Mouse (Mus musculus): ENCODE results near the gene Gm20388. TPM values are rescaled to one million over a fixed set of nuclear protein-coding genes. Genes with fewer than 3 reads are reported as not detected.

The Gm20388 gene
- polyA plus RNA-seq, 1 experiment from 2014 or later, result 7.4 TPM

DNA sequence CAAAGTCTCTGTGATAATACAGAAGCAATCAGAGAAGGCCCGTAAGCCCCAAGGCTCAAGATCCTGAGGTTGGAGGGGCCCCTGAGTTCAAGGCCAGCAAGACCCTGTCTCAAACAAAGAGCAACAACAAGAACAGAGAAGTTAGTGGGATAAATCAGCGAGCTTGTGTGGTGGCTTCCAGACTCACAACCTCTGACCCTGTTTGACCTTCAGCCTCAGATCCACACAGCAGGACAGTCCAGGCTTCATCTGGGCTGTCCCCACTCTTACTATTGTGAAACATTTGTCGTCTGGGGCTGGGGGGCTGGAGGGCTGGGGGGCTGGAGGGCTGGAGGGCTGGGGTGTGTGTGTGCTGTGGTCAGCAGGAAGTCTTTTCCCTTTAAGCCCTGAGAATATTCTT, 468.4 kb downstream of the Gm20388 start:
- Histone ChIP-seq H3K9me3 (replicated peaks) (no peaks in the 10 kb centered on the region), H3K27ac (no peak overlapping the region), H3K4me2 (no peak overlapping the region), H3K4me3 (replicated peaks) (no peak overlapping the region), H3K9ac (no peak overlapping the region), H3K4me1 (peaks cover 88% of the 10 kb centered on the region), H3K27me3 (peaks cover 16% of the 10 kb centered on the region), H3K36me3 (no peaks in the 10 kb centered on the region)
- WGBS, result 51% methylated on average over 3 of the region's 3 CpGs
- no peak for ATAC-seq (replicated peaks; ENCODE audit: low FRiP score)

DNA sequence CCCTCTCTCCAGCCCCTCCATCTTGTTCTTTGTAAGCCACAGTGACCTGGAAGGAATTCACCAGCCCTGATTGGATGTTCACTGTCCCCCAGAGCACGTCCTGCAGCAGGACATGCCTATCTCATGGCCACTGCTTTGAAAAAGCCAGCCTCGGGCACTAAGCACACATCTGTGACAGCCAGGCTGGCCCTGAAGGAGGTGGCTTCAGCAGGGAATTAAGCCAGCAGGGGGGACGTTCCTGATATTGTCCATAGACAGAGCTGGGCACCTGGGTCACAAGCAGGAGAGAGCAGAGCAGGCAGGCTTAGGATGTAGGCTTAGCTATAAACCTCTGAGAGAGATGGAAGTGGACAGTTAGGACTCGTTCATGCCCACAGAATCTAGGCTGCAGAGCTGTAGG, 471.2 kb downstream of the Gm20388 start:
- Histone ChIP-seq H3K4me1 (peaks cover 68% of the 10 kb centered on the region), H3K4me3 (replicated peaks) (no peak overlapping the region), H3K4me2 (no peak overlapping the region), H3K9ac (no peak overlapping the region), H3K36me3 (0 out of 2 replicates have a peak, but pooled peaks cover 2% of the 10 kb centered on the region), H3K9me3 (replicated peaks) (no peaks in the 10 kb centered on the region; the same call in 1 of the 2 replicates), H3K27me3 (peaks cover 16% of the 10 kb centered on the region), H3K27ac (no peak overlapping the region; the same call in 1 of the 2 replicates)
- 69% methylated on average over 4 of the region's 4 CpGs for WGBS
- ATAC-seq (replicated peaks; ENCODE audit: low FRiP score), result no peak

DNA sequence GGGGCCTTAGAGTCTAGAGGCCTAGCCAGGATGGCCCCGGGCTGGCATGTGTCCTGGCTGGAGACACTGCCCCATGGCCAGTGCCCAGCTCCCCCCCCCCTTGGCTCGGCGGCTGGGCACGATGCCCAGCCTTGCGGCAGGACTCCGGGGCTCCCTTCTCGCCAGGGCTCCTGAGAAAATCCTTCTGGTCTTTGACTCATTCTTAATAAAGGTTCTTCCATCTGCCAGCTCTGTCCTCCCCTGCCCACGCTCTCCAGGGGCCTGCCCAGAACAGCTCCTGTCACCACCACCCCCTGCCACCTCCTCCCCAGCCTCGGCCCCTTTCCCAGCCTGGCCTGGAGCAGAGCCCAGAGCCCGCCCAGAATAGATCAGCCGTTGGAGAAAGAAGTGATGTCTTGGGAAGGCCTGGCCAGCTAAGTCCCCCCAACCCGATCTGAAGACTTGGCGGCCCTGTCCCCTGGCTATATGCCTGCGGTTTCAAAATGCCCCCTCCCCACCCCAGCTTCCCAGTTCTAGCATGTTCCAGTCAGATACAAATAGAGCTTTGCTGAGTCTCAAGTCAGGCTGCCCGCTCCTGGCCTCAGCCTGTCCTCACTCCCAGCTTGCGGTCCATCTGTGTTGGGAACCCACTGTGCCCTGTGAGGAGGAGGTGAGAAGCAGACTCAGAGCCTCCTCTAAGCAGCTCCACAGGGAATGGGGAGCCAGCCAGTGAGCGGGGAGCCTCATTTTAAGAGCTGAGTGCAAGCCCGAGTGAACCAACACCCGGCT, 472.0 kb downstream of the Gm20388 start:
- H3K27ac ChIP-seq, result peak overlapping the region; percentile 52
- peaks cover 16% of the 10 kb centered on the region for H3K27me3 ChIP-seq
- no peaks in the 10 kb centered on the region; the same call in 1 of the 2 replicates for H3K9me3 ChIP-seq (replicated peaks)
- 67% methylated on average over 19 of the region's 19 CpGs for WGBS
- no peak overlapping the region for H3K4me3 ChIP-seq (replicated peaks)
- peak; percentile 18; the same call in 1 of the 2 replicates for ATAC-seq (replicated peaks; ENCODE audit: low FRiP score)
- H3K4me1 ChIP-seq, result peaks cover 68% of the 10 kb centered on the region
- H3K4me2 ChIP-seq, result no peak overlapping the region
- no peak overlapping the region for H3K9ac ChIP-seq
- 0 out of 2 replicates have a peak, but pooled peaks cover 2% of the 10 kb centered on the region for H3K36me3 ChIP-seq

DNA sequence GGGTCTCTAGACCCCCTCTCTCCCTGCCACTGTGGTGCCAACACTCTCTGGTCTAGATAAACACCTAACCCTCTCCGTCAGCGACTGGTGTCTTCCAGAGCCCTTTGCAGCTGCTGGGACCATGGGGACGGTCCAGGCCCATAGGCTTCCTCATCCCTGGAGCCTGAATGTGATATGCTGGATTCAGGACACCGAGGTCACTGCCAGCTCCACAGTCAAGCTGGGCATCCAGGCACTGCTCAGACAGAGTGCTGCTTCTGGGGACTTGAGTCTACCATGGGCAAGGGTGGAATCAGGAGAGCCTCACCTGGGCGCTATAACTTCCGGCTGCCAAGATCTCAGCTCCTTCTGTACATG, 472.5 kb downstream of the Gm20388 start:
- H3K27ac ChIP-seq, result peak overlapping the region; percentile 52
- H3K36me3 ChIP-seq, result 0 out of 2 replicates have a peak, but pooled peaks cover 2% of the 10 kb centered on the region
- 68% methylated on average over 6 of the region's 6 CpGs for WGBS
- no peak overlapping the region for H3K4me2 ChIP-seq
- H3K4me1 ChIP-seq, result peaks cover 68% of the 10 kb centered on the region
- H3K27me3 ChIP-seq, result peaks cover 16% of the 10 kb centered on the region
- H3K4me3 ChIP-seq (replicated peaks), result no peak overlapping the region
- no peaks in the 10 kb centered on the region; the same call in 1 of the 2 replicates for H3K9me3 ChIP-seq (replicated peaks)
- H3K9ac ChIP-seq, result no peak overlapping the region
- ATAC-seq (replicated peaks; ENCODE audit: low FRiP score), result no peak

DNA sequence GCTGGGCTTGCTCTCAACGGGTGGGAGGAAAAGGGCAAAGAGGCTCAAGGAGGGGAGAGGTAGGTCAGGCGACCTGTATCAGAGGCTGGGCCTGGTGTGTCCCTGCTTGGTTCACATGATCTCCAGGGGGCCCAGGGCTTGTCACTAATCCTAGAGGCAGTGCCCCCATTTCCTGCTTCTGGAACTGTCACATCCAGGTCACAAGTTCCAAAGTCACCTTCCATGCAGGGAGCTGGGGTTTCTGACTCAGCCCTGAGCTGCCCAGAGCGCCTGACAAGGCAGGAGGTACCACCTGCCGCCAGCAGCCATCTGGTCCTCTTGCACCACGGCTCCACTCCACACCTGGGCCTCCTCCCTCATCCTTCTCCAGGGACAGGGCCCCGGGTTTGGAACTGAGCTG, 473.1 kb downstream of the Gm20388 start:
- H3K27me3 ChIP-seq, result peaks cover 16% of the 10 kb centered on the region
- H3K4me2 ChIP-seq, result no peak overlapping the region
- 0 out of 2 replicates have a peak, but pooled peaks cover 2% of the 10 kb centered on the region for H3K36me3 ChIP-seq
- WGBS, result 43% methylated on average over 6 of the region's 6 CpGs
- ATAC-seq (replicated peaks; ENCODE audit: low FRiP score), result no peak
- H3K4me3 ChIP-seq (replicated peaks), result no peak overlapping the region
- H3K9me3 ChIP-seq (replicated peaks), result no peaks in the 10 kb centered on the region; the same call in 1 of the 2 replicates
- H3K9ac ChIP-seq, result no peak overlapping the region
- peak overlapping the region; percentile 52; the same call in 1 of the 2 replicates for H3K27ac ChIP-seq
- H3K4me1 ChIP-seq, result peaks cover 67% of the 10 kb centered on the region

DNA sequence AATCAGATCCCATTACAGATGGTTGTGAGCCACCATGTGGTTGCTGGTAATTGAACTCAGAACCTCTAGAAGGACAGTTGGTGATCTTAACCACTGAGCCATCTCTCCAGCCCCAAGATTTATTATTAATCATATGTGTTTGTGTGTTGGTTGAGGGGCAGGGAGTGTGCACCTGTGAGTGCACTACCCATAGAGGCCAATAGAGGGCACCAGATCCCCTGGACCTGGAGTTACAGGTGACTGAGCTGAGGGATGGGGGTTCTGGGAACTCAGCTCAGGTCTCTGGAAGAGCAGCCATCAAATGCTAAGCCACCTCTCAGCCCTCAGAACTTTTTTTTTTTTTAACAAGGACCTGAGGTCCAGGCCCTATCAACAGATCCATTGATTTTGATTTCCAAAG, 474.1 kb downstream of the Gm20388 start:
- Histone ChIP-seq H3K4me1 (peaks cover 58% of the 10 kb centered on the region), H3K9ac (no peak overlapping the region)

DNA sequence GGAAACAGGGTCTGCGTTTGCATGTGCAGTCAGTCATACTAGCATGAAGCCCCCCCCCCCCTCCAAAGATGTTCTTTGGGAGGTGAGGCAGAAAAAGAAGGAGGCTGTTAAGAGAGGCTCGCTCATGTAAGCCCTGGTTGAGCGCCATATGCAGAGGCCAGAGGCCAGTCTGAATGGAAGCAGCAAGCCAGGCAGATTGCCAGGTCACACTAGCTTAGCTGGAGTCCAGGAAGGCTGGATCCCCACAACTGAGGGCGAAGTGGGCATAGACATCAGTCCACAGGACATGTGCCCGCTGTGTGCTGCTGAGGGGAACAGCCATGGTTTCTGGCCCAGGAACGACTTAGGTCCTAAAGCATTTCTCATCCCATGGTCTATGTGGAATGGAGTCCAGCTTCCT, 477.6 kb downstream of the Gm20388 start:
- Histone ChIP-seq H3K27ac (no peak overlapping the region), H3K4me3 (replicated peaks) (no peak overlapping the region), H3K9ac (no peak overlapping the region), H3K9me3 (replicated peaks) (no peaks in the 10 kb centered on the region; the same call in 1 of the 2 replicates), H3K36me3 (0 out of 2 replicates have a peak, but pooled peaks cover 2% of the 10 kb centered on the region), H3K4me1 (peaks cover 63% of the 10 kb centered on the region), H3K27me3 (peaks cover 13% of the 10 kb centered on the region), H3K4me2 (no peak overlapping the region)
- WGBS, result 87% methylated on average over 6 of the region's 6 CpGs
- no peak for ATAC-seq (replicated peaks; ENCODE audit: low FRiP score)

More for the DNA sequence above, 474.1 kb downstream of the Gm20388 start:
- Histone ChIP-seq H3K27ac (no peak overlapping the region), H3K4me2 (no peak overlapping the region), H3K27me3 (peaks cover 11% of the 10 kb centered on the region), H3K4me3 (replicated peaks) (no peak overlapping the region), H3K9me3 (replicated peaks) (no peaks in the 10 kb centered on the region; the same call in 1 of the 2 replicates), H3K36me3 (0 out of 2 replicates have a peak, but pooled peaks cover 2% of the 10 kb centered on the region)
- no peak for ATAC-seq (replicated peaks; ENCODE audit: low FRiP score)

DNA sequence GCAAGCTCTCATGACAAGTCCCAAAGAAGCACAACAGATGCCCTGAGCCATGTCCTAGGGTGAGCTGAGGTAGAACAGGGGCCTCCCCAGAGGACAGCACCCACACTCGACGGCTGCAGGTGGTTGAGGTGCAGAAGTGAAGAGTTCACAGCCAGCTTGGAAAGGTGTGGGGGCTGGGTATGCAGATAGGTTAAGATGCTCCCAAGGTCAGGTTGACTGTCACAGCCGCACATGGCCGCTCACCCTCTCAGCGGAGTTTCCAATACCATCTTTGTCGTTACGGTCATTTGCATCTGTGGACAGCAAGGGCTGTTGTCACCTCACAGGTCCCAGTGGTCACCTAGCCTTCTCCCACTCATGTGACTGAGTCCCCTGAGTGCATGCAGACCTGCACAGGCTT, 480.0 kb downstream of the Gm20388 start:
- H3K4me1 ChIP-seq, result peaks cover 63% of the 10 kb centered on the region
- no peak for ATAC-seq (replicated peaks; ENCODE audit: low FRiP score)
- no peak overlapping the region for H3K9ac ChIP-seq
- H3K27me3 ChIP-seq, result peaks cover 22% of the 10 kb centered on the region
- no peak overlapping the region for H3K4me2 ChIP-seq
- no peak overlapping the region for H3K4me3 ChIP-seq (replicated peaks)
- H3K36me3 ChIP-seq, result no peaks in the 10 kb centered on the region
- no peak overlapping the region for H3K27ac ChIP-seq
- H3K9me3 ChIP-seq (replicated peaks), result no peaks in the 10 kb centered on the region
- 75% methylated on average over 7 of the region's 7 CpGs for WGBS

DNA sequence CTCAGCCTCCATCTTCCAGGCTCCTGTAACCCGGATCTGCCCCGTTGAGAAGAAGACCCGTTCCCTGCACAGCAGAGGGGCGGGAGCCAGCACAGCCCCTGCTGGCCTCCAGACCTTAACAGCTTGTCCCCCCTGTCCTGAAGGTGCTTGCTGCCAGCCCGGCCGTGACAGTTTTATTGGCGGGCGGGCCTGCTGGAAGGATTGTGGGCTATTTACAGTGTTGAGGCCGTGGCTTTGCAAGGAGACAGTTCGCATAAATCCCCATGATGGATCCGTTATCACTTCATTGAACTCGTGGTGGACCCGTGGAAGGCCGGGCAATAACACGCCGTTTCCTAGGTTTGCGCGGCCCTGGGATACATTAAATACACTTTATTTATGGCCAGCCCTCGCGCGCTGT, 481.2 kb downstream of the Gm20388 start:
- peak; percentile 30; the same call in 1 of the 2 replicates for ATAC-seq (replicated peaks; ENCODE audit: low FRiP score)
- WGBS, result 13% methylated on average over 21 of the region's 21 CpGs
- no peaks in the 10 kb centered on the region; the same call in 1 of the 2 replicates for H3K9me3 ChIP-seq (replicated peaks)
- no peak overlapping the region for H3K9ac ChIP-seq
- no peaks in the 10 kb centered on the region for H3K36me3 ChIP-seq
- H3K27ac ChIP-seq, result no peak overlapping the region
- H3K4me2 ChIP-seq, result peak overlapping the region; percentile 22; the same call in 1 of the 2 replicates
- peaks cover 22% of the 10 kb centered on the region for H3K27me3 ChIP-seq
- H3K4me1 ChIP-seq, result peaks cover 60% of the 10 kb centered on the region
- H3K4me3 ChIP-seq (replicated peaks), result no peak overlapping the region

DNA sequence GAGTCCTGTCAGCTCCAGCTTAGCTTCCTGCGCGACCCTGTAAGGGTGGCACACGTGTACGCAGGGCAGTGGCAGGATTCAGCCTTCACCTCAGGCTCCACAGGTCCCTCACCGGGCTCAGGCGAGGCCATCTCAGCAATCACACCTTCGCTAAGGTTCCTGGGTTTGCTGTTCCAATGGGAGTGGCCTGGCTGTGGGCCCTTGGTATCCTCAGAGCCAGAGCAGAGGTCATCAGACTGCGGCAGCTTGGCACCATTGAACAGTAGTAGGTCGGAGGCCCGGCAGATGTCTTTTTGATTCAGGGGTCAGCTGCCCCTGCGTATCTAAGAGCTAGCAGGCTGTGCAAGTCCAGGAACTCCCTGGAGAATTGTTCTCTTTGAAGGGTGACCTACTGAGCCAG, 482.4 kb downstream of the Gm20388 start:
- H3K4me3 ChIP-seq (replicated peaks), result no peak overlapping the region
- no peak overlapping the region for H3K4me2 ChIP-seq
- peaks cover 56% of the 10 kb centered on the region for H3K4me1 ChIP-seq
- H3K27me3 ChIP-seq, result peaks cover 25% of the 10 kb centered on the region
- no peak for ATAC-seq (replicated peaks; ENCODE audit: low FRiP score)
- 61% methylated on average over 11 of the region's 11 CpGs for WGBS
- no peaks in the 10 kb centered on the region; the same call in 1 of the 2 replicates for H3K9me3 ChIP-seq (replicated peaks)
- H3K27ac ChIP-seq, result no peak overlapping the region
- H3K9ac ChIP-seq, result no peak overlapping the region
- no peaks in the 10 kb centered on the region for H3K36me3 ChIP-seq

DNA sequence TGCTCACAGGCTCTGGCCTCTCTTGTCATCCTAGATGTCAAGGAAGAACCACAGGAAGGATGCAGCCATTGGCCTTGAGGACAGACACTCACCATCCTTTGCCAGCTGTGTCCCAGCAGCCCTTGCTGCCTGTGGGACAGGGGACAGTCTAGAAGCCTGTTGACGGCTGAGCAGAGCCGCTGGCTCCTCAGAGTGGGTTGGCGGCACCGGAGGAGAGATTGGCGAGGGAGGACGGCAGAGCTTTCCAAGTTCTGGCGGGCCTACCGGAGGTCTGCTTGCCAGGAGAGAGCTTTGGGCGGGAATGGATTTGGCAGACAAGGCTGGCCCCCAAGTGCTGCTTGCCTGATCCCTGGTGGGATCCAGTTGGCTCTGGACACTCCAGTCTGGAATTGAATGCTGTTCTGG, 483.2 kb downstream of the Gm20388 start:
- Histone ChIP-seq H3K4me2 (no peak overlapping the region), H3K36me3 (no peaks in the 10 kb centered on the region)
- no peak for ATAC-seq (replicated peaks; ENCODE audit: low FRiP score)

DNA sequence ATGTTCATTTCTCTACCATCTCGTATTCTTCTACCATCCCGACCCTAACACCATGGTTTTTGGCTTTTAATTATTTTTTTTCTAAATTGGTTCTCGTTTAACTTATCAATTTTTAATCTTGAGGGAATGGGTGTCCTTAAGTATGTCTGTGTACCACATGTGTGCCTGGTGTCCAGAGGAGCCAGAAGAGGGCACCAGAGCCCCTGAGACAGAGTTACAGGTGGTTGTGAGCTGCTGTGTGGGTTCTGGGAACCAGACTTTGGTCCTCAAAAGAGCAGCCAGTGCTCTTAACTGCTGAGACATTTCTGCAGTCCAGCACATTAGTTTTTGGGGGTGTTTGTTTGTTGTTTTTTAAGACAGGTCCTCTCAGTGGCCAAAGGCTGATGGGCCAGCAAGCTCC, 485.3 kb downstream of the Gm20388 start:
- 90% methylated on average over 3 of the region's 3 CpGs for WGBS
- no peak overlapping the region for H3K9ac ChIP-seq
- peaks cover 25% of the 10 kb centered on the region for H3K27me3 ChIP-seq
- H3K9me3 ChIP-seq (replicated peaks), result no peaks in the 10 kb centered on the region; the same call in 1 of the 2 replicates
- peaks cover 55% of the 10 kb centered on the region for H3K4me1 ChIP-seq
- H3K36me3 ChIP-seq, result no peaks in the 10 kb centered on the region
- no peak overlapping the region for H3K4me3 ChIP-seq (replicated peaks)
- H3K27ac ChIP-seq, result no peak overlapping the region
- no peak for ATAC-seq (replicated peaks; ENCODE audit: low FRiP score)
- H3K4me2 ChIP-seq, result no peak overlapping the region

More for the DNA sequence above, 483.2 kb downstream of the Gm20388 start:
- Histone ChIP-seq H3K4me3 (replicated peaks) (no peak overlapping the region), H3K9me3 (replicated peaks) (no peaks in the 10 kb centered on the region; the same call in 1 of the 2 replicates), H3K27me3 (peaks cover 25% of the 10 kb centered on the region), H3K4me1 (peaks cover 51% of the 10 kb centered on the region), H3K9ac (no peak overlapping the region), H3K27ac (no peak overlapping the region)
- 66% methylated on average over 9 of the region's 9 CpGs for WGBS
